Mouse (Mus musculus): ENCODE data around the gene Trim44.

- TF ChIP-seq CTCF (IDR thresholded peaks at IDR 0.05; ENCODE audit: low read depth) (no peak), EP300 (IDR thresholded peaks at IDR 0.05; ENCODE audit: low read depth) (no peak)
These were observed 104.4 kb downstream of the Trim44 start for GRCm38 (mm10) chr2:102303274-102303673.
